Mouse (Mus musculus): Measurements from ENCODE around the gene Olfr312. TPM values are rescaled to one million over a fixed set of nuclear protein-coding genes. Genes with fewer than 3 reads are reported as not detected.

The Olfr312 gene
- total and polyA plus RNA-seq, 3 experiments: not detected

DNA sequence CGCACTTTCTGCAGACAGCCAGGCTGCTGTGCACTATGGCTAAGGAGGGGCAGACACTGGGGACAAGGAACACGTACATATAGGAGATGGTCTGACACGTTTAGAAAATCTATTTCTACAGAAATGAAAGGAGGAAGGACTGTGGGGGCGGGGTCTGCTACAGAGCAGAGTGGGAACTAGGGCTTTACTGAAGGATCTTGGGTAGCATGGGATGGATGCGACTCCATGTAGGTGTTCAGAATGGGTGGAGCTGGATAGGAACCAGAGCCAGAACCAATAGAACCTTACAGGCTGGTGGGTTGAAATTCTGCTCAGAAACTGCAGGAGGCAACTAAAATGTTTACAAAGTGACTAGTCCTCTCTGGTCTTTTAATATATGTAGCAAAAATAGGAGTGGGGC lies 29.3 kb upstream of the Olfr312 start:
- peaks cover 12% of the 10 kb centered on the region for H3K27me3 ChIP-seq (replicated peaks)
- DNase-seq (ENCODE audit: extremely low read depth): no peak
- no peaks in the 10 kb centered on the region for H3K36me3 ChIP-seq (replicated peaks in 1 of 2; ENCODE audit: control insufficient read depth in 1 of 2, insufficient read depth in 1 of 2, low read length in 1 of 2)
- no peak overlapping the region for H3K9ac ChIP-seq (ENCODE audit: insufficient read depth, low read depth)
- TF ChIP-seq RCOR1 (conservative IDR thresholded peaks at IDR 0.05; ENCODE audit: low read depth, low read length) (no peak), IRF4 (IDR thresholded peaks at IDR 0.05; ENCODE audit: low read depth, low read length) (no peak), UBTF (IDR thresholded peaks at IDR 0.05; ENCODE audit: low read depth, low read length) (no peak), MAZ (IDR thresholded peaks at IDR 0.05; ENCODE audit: low read depth, low read length) (no peak), HCFC1 (IDR thresholded peaks at IDR 0.05; ENCODE audit: low read depth, low read length) (no peak), GABPA (IDR thresholded peaks at IDR 0.05; ENCODE audit: insufficient replicate concordance, low read depth, low read length) (no peak), JUND (conservative IDR thresholded peaks at IDR 0.05; ENCODE audit: low read depth, low read length) (no peak), CTCF (conservative IDR thresholded peaks at IDR 0.05 in 1 of 2, IDR thresholded peaks at IDR 0.05 in 1 of 2; ENCODE audit: low read depth in 2 of 2, low read length in 2 of 2) (no peak), E2F4 (IDR thresholded peaks at IDR 0.05; ENCODE audit: insufficient replicate concordance, low read depth, low read length) (no peak), PAX5 (IDR thresholded peaks at IDR 0.05; ENCODE audit: low read length) (no peak), NRF1 (IDR thresholded peaks at IDR 0.05; ENCODE audit: low read depth, low read length) (no peak)
- peaks cover 0 to 4% of the 10 kb centered on the region in 2 experiments; a peak in 2 of 4 replicates for H3K4me1 ChIP-seq (ENCODE audit: control insufficient read depth in 1 of 2, insufficient read depth in 2 of 2)
- in situ Hi-C loops (cut with MboI; ENCODE audit: low pct_ligation_motif_present, low pct_unique_long_range_greater_than_20kb, low sequenced_read_pairs): no loop called here
- H3K4me3 ChIP-seq (replicated peaks in 1 of 3; ENCODE audit: low read depth in 2 of 3, low read length in 2 of 3, poor library complexity in 1 of 3): no peak overlapping the region
- no peaks in the 10 kb centered on the region for H3K79me2 ChIP-seq (replicated peaks; ENCODE audit: control insufficient read depth, extremely low read depth, insufficient read depth, poor library complexity, severe bottlenecking)
- H3K27ac ChIP-seq (ENCODE audit: insufficient read depth, low read depth): no peak overlapping the region
- dilution Hi-C loops (cut with MboI; ENCODE audit: extremely low pct_ligation_motif_present, extremely low pct_unique_long_range_greater_than_20kb, low sequenced_read_pairs): no loop called here
- no peak overlapping the region for H3K4me2 ChIP-seq (ENCODE audit: insufficient read depth, low read depth, poor library complexity, severe bottlenecking)
- H3K9me3 ChIP-seq (replicated peaks; ENCODE audit: low read length): no peaks in the 10 kb centered on the region

DNA sequence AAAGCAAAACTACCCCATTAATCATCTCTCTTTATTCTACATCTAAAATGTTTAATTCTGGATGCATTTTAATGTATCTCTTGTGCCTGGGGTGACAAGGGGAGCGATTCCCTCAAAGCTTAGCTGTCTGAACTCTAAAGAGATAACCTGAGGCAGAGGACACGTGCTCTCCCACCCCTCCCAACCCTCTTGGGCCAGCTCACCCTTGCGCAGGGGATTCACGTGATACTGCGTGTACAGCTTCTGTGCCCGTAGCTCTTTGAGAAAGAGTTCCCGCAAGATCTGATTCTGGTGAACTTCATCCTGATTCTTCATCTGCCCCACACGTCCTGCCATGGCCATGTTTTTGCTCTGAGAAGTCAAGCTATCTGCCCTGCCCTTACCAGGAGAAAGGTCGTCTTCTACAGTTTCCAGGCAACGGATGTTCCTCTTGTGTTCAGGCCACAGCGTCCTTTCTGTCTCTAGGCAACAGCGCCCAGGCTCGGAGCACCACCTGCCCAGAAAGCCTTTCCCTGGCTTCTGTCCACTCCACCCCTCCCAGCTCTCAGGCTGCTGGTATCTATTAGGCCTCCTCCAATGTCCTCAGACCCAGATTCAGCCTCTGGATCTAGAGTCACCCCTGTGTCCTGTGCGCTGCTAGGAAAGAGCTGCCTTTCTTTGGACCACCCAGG lies 27.3 kb upstream of the Olfr312 start, which contains the start of gene Fam183b:
Gene Fam183b, minus strand, starts transcription at position 403 of the 671 bp plus-strand sequence.
- peaks cover 22% of the 10 kb centered on the region for H3K27me3 ChIP-seq (replicated peaks)
- H3K27ac ChIP-seq (ENCODE audit: insufficient read depth, low read depth): no peak within 1 kb of the TSS
- peak within 1 kb of the TSS in 1 of 3 experiments; percentile 13 for H3K4me3 ChIP-seq (replicated peaks in 1 of 3; ENCODE audit: low read depth in 2 of 3, low read length in 2 of 3, poor library complexity in 1 of 3)
- 0 out of 2 replicates have a peak within 1 kb of the TSS, but pooled peaks have one; percentile 4 for H3K9ac ChIP-seq (ENCODE audit: insufficient read depth, low read depth)
- peak; percentile 75 for TF ChIP-seq MXI1 (IDR thresholded peaks at IDR 0.05; ENCODE audit: low read depth, low read length)
- TF ChIP-seq ZMIZ1 (IDR thresholded peaks at IDR 0.05; ENCODE audit: low read depth, low read length): no peak
- TF ChIP-seq HCFC1 (IDR thresholded peaks at IDR 0.05; ENCODE audit: low read depth, low read length): no peak
- TF ChIP-seq RAD21 (IDR thresholded peaks at IDR 0.05; ENCODE audit: low read depth, low read length): no peak
- no peak for TF ChIP-seq CHD2 (IDR thresholded peaks at IDR 0.05; ENCODE audit: low read length)
- peak; percentile 74 for TF ChIP-seq SIN3A (IDR thresholded peaks at IDR 0.05; ENCODE audit: low read length)
- TF ChIP-seq BHLHE40 (IDR thresholded peaks at IDR 0.05; ENCODE audit: low read depth, low read length): peak; percentile 56
- TF ChIP-seq PAX5 (IDR thresholded peaks at IDR 0.05; ENCODE audit: low read length): no peak
- no peak for TF ChIP-seq JUND (conservative IDR thresholded peaks at IDR 0.05; ENCODE audit: low read depth, low read length)
- in situ Hi-C loops (cut with MboI; ENCODE audit: low pct_ligation_motif_present, low pct_unique_long_range_greater_than_20kb, low sequenced_read_pairs) (no loop called here), dilution Hi-C loops (cut with MboI; ENCODE audit: extremely low pct_ligation_motif_present, extremely low pct_unique_long_range_greater_than_20kb, low sequenced_read_pairs) (no loop called here)
- peaks cover 0 to 4% of the 10 kb centered on the region in 2 experiments; a peak in 2 of 4 replicates for H3K4me1 ChIP-seq (ENCODE audit: control insufficient read depth in 1 of 2, insufficient read depth in 2 of 2)
- no peaks in the 10 kb centered on the region for H3K36me3 ChIP-seq (replicated peaks in 1 of 2; ENCODE audit: control insufficient read depth in 1 of 2, insufficient read depth in 1 of 2, low read length in 1 of 2)
- no peaks in the 10 kb centered on the region for H3K79me2 ChIP-seq (replicated peaks; ENCODE audit: control insufficient read depth, extremely low read depth, insufficient read depth, poor library complexity, severe bottlenecking)
- H3K4me2 ChIP-seq (ENCODE audit: insufficient read depth, low read depth, poor library complexity, severe bottlenecking): peak within 1 kb of the TSS; percentile 90
- no peak for DNase-seq (ENCODE audit: extremely low read depth)
- H3K9me3 ChIP-seq (replicated peaks; ENCODE audit: low read length): no peaks in the 10 kb centered on the region

Measured in CH12.LX (cell line).